Mouse (Mus musculus) thymus, adult 2 months (tissue): Measurements from ENCODE around the gene Mmaa.

ENCODE experiments used
- CTCF ChIP-seq: fragments of 200-500 bp; IDR thresholded peaks from 2 replicates; pipeline ENCODE4 v1.5.1; 2012; ENCODE audit warnings: mild to moderate bottlenecking, control low read depth, low read length, moderate library complexity, borderline replicate concordance; ENCODE audit not compliant: control insufficient read depth, poor library complexity, insufficient read depth; ENCODE audit errors: extremely low read depth
- POLR2A ChIP-seq: fragments of 200-500 bp; IDR thresholded peaks from 2 replicates; pipeline ENCODE4 v1.6.1; 2012; ENCODE audit warnings: mild to moderate bottlenecking, low read length, control low read depth, moderate library complexity; ENCODE audit not compliant: control insufficient read depth, poor library complexity, insufficient read depth; ENCODE audit errors: extremely low read depth

DNA sequence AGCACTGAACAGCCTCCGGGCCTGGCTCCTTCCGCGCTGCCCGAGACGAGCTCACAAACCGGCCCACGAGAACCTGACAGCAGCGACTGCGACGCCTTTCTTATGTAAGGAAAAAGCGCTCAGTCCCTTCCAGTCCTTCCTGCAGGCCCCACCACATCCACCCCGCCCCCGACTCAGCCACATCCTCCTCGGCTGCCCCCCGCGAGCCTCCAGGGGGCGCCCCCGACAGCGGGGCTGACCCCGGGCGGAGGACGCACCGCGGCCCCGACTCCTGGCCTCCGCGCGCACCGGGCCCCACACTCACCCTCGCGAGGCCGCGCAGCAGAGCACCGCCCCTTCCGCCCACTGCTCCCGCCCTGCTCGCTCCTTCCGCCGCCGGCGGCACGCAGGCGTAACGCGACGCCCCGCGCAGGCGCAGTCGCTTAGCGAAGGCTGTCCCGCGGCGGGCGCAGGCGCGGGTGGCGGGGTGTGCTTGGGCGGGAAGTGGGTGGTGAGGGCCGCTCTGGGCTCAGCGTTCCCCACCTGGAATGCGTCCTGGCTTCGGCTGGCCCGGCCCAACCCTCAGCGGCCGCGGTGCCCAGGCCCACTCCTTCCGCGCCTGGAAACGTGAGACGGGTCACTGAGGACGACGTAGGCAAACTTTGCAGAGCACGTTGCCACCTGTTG, at the start of gene Mmaa:
- peak; percentile 97 for TF ChIP-seq POLR2A
- peak; percentile 90; the same call in 1 of the 2 replicates for TF ChIP-seq CTCF
